Mouse (Mus musculus) mouse trophoblast stem cell (cell line): ENCODE data around the gene Hspg2.

Source experiments
- in situ Hi-C, 2 experiments: fragments of 300-500 bp; cut with MseI, MboI; formaldehyde crosslinking; loops; 2 replicates in 1 of 2; 3 replicates in 1 of 2; pipeline ENCODE4 v1.15.1; 2025

The Hspg2 gene

GRCm38 (mm10) chr4:137461217-137461616 lies 7.4 kb upstream of the Hspg2 start:
- in situ Hi-C loops = no loop called here

DNA sequence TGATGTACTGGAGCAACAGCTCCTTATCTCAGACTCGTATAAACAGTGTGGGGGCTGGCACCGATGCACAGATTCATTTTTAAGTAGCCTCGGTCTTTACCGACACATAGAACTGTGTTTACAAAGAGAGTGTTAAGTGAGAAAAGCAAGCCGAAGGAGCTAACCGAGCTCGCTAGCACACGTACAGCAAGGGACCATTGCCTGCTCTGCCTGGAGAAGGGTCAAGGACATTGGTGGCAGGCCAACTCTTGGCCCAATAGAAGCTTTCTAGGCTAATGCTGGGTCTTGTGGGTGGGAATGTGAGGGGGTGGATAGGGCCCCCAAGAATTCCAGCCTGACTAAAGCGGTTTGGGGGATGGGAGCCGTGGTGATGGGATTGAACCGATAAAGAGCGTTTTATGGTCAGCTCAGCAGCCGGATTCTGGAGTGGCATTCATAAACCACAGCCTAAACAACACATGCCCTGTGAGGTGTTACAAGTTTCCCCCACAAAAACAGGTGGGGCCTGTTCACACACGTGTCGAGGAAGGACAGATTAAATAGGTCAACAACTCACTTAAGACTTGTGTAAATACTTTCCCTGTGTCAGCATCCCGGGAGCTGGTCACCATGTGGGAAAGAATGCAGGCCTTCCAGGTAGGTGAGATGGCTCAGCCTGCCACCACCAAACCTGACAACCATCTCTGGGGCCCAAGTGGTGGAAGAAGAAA lies 6.4 kb upstream of the Hspg2 start:
- in situ Hi-C loops = no loop called here

DNA sequence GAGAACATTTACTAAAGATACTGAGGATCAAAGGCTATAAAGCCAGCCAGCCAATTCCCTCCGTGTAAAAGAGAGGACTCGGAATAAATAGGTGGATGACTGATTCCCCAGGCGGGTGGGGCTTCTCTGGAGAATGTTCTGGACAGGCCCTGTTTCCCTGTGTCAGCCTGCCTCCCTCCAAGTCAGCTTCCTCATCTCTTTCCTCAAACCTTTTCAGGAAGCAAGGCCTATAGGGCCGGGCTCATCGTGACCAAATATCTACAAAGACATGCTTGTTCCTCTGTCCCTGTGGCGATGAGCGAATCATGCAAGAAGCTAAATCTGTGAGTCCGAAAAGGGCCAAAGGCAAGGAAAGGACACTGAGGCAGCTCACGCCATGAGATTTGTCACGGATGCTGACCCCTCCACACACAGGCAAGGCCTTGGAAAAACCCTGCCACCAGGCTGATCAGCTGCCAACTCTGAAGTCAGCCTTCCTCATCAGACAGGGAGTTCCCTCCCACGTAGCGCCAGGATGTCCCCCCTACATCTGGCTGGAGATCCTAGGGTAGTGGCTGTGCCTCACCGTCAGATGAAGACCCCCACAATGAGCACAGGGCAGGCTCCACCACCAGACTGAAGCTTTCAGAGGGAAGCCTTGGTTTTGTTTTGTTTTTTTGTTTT lies 3.3 kb upstream of the Hspg2 start:
- in situ Hi-C loops = no loop called here

GRCm38 (mm10) chr4:137466991-137467390 lies 1.6 kb upstream of the Hspg2 start:
- in situ Hi-C loops = no loop called here

DNA sequence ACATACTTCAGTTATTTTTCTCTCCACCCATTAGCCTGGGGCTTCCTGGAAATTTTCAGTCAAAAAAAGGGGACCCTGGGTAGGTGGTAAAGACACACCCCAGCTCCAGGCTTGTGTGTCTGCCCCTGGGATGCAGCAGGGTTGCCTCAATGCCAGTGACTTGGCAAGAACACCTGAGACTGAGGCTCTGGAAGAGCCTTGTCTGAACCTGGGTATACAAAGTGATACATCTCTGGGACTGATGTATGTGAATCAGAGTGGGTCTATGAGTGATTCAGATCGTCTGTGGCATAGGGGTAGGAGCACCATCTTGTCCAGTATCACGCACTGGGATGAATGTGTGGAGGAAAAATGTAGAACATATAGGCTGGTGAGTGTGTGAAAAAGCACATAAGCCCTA lies 1.0 kb upstream of the Hspg2 start:
- in situ Hi-C loops = no loop called here

GRCm38 (mm10) chr4:137469081-137469844 lies 694 bp downstream of the Hspg2 start:
- in situ Hi-C loops = no loop called here

- in situ Hi-C loops = no loop called here
Observed at GRCm38 (mm10) chr4:137469845-137470692, 1.5 kb downstream of the Hspg2 start.

DNA sequence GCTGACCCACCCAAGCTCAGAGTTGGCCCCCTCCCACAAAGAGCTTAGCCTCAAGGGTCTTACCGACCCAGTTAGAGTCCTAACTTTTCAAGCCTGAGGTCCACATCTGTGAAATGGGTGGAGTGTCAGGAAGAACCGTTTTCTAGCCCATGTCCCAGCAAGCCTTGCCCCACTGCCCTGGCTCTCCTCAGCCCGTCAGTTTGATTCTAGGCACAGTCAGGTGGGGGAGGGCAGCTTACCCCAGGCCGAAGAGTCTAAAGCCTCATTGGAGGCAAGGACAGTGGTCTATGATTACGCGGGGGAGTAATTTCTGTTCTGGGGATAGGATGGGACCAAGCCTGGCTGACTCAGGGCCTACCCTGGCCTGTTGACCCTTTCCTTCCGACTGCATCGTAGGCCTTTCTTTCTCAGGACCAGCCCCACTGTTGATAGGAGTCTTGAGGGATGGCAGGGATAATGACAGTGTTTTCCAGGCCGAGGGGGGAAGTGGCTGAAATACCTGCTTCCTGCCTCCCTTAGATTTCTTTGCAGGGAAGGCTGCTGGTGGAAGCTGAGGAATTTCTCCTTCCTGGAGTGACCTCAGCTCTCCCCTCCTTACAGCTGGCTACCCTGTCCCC lies 2.2 kb downstream of the Hspg2 start:
- in situ Hi-C loops = no loop called here

DNA sequence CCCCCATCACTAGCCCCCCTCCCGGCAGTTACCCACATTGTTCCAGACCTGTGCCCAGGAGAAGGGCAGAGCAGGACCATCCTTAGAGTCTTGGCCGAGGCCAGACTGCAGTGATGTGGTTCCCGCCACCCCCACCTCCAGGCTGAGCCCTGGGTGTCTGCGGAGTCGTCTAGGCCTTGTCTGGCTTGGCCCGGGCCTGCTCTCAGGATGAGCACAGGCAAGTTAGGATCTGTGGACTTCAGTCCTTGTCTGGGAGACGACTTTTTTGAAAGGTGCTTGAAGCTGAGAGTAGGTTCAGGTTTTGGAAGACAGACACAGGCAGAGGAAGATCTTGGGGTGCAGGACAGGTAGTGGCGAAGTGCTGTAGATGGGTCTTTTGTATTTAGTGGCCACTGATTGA lies 2.8 kb downstream of the Hspg2 start:
- in situ Hi-C loops = no loop called here

- in situ Hi-C loops = no loop called here
Observed at GRCm38 (mm10) chr4:137473240-137473639, 4.7 kb downstream of the Hspg2 start.

GRCm38 (mm10) chr4:137473701-137474388 lies 5.3 kb downstream of the Hspg2 start:
- in situ Hi-C loops = no loop called here

DNA sequence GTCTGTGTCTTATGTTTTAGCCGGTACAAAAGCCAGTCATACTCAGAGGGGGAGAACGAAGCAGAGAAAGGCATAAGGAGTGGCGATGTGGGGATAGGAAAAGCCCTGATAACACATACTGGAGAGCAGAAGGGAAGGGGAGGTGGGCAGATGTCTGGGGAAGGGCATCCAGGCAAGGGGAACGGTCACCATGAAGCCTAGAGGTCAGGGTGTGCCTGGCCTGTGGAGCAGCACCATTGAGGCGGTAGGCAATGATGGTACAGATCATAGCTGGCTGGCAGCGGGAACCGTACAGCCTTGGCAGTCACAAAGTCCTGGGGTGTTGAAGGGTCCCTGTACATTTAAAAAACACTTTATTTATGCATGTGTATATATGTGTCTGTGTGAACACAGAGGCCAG lies 6.1 kb downstream of the Hspg2 start:
- in situ Hi-C loops = no loop called here

- in situ Hi-C loops = no loop called here
Observed at GRCm38 (mm10) chr4:137475271-137476050, 6.9 kb downstream of the Hspg2 start.

- in situ Hi-C loops = no loop called here
Observed at GRCm38 (mm10) chr4:137476065-137476760, 7.6 kb downstream of the Hspg2 start.

DNA sequence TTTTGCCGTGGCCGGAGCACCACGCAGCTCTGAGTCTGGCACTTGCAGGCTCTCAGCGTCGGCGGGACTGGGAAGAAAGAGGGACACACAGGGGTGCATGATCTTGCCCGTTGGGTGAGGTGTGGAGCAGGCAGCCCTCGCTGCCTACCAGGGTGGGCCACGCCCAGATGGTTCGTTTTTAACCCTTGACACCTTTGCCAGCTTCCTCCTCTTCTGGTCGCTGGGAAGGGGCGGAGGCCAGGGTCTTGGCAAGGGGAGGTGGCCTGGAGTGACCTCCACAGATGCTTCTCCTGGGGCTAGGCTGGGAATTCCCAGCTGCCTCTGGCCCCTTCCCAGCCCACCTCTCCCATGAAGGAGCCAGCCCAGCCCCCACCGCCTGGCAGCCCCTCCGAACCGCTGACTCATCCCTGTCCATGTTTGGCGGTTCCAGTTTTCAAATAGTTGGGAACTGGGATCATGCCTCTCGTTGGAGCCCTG lies 8.2 kb downstream of the Hspg2 start:
- in situ Hi-C loops = no loop called here

DNA sequence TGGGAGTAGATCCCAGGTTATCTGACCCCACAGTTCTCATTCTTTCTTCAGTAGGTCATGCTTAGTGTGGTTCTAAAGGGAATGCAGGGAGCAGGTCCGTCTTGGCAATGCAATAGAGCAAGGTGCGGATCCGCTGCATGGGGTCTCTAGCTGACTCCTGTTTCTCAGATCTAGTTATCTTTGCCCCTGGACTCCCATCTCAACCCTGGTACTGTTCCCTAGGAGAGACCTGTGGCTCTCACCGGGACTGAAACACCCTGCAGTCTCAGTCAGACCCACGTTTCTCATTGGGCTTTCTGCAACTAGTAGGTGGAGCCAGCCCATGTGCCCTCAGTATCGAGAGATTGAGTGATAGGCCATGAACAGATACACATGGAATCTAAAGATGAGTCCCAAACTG lies 9.0 kb downstream of the Hspg2 start:
- in situ Hi-C loops = no loop called here

- in situ Hi-C loops = no loop called here
Observed at GRCm38 (mm10) chr4:137478306-137478705, 9.7 kb downstream of the Hspg2 start.

DNA sequence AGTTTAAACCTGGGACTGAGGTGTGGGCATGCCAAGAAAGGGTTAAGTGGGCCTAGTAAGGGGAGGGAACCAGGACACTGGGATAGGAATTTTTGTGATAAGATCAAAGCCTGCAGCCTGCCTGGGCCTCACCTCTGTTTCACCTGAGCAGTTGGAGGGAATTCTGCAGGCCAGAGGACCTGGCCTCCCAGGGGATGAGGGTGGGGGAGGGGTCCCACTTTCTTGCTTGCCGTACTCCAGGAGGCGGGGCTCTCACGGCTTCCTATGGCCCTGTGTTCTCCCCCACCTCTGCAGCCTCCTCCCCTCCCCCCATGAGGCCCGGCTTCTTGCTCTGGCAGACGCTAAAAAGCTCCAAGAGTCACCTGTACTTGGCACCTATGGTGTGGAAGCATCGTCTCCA lies 11.2 kb downstream of the Hspg2 start:
- in situ Hi-C loops = no loop called here
